Mouse (Mus musculus): Measurements from ENCODE around the gene Cebpb. TPM values are rescaled to one million over a fixed set of nuclear protein-coding genes. Genes with fewer than 3 reads are reported as not detected.

Gene Cebpb
- polyA plus RNA-seq, 1 experiment from 2014 or later: 27.5 TPM

GRCm38 (mm10) chr2:167708373-167708772 is 19.7 kb downstream of the Cebpb start:
- no peak overlapping the region for H3K4me2 ChIP-seq (ENCODE audit: low read depth, low read length)
- H3K27me3 ChIP-seq (ENCODE audit: insufficient read depth, low read length): no peaks in the 10 kb centered on the region
- H3K36me3 ChIP-seq (replicated peaks; ENCODE audit: insufficient read depth, low read length): no peaks in the 10 kb centered on the region
- 64% methylated on average over 15 of the region's 15 CpGs for WGBS (ENCODE audit: insufficient replicate concordance)
- H3K27ac ChIP-seq (ENCODE audit: low read depth): no peak overlapping the region
- no peaks in the 10 kb centered on the region for H3K9me3 ChIP-seq (ENCODE audit: low read length)
- ATAC-seq (no peak), DNase-seq (no peak)
- no peak overlapping the region for H3K4me3 ChIP-seq (ENCODE audit: low read depth, low read length)
- TF ChIP-seq EP300 (IDR thresholded peaks at IDR 0.05; ENCODE audit: low read depth): no peak
- no peak for TF ChIP-seq CTCF (IDR thresholded peaks at IDR 0.05; ENCODE audit: low read depth)
- no peak overlapping the region for H3K9ac ChIP-seq (replicated peaks)
- H3K4me1 ChIP-seq (ENCODE audit: insufficient read depth): peaks cover 16% of the 10 kb centered on the region

- ATAC-seq (peak; percentile 39; the same call in 1 of the 2 replicates), DNase-seq (no peak)
- no peak overlapping the region for H3K9ac ChIP-seq (replicated peaks)
- peak overlapping the region; percentile 71 for H3K27ac ChIP-seq (ENCODE audit: low read depth)
- H3K4me3 ChIP-seq (ENCODE audit: low read depth, low read length): no peak overlapping the region
- peaks cover 27% of the 10 kb centered on the region for H3K4me1 ChIP-seq (ENCODE audit: insufficient read depth)
- no peaks in the 10 kb centered on the region for H3K9me3 ChIP-seq (ENCODE audit: low read length)
- 37% methylated on average over 6 of the region's 6 CpGs for WGBS (ENCODE audit: insufficient replicate concordance)
- TF ChIP-seq EP300 (IDR thresholded peaks at IDR 0.05; ENCODE audit: low read depth) (no peak), CTCF (IDR thresholded peaks at IDR 0.05; ENCODE audit: low read depth) (no peak)
- 0 out of 2 replicates have a peak overlapping the region, but pooled peaks have one; percentile 29 for H3K4me2 ChIP-seq (ENCODE audit: low read depth, low read length)
- no peaks in the 10 kb centered on the region for H3K27me3 ChIP-seq (ENCODE audit: insufficient read depth, low read length)
- no peaks in the 10 kb centered on the region for H3K36me3 ChIP-seq (replicated peaks; ENCODE audit: insufficient read depth, low read length)
Observed at GRCm38 (mm10) chr2:167709969-167710368, 21.3 kb downstream of the Cebpb start.

GRCm38 (mm10) chr2:167710574-167710973 is 21.9 kb downstream of the Cebpb start:
- TF ChIP-seq EP300 (IDR thresholded peaks at IDR 0.05; ENCODE audit: low read depth) (0 out of 2 replicates have a peak, but pooled peaks have one; percentile 13), CTCF (IDR thresholded peaks at IDR 0.05; ENCODE audit: low read depth) (peak; percentile 23)

GRCm38 (mm10) chr2:167712872-167713821 is 24.4 kb downstream of the Cebpb start:
- Histone ChIP-seq H3K4me3 (ENCODE audit: low read depth, low read length) (no peak overlapping the region), H3K36me3 (replicated peaks; ENCODE audit: insufficient read depth, low read length) (no peaks in the 10 kb centered on the region), H3K9me3 (ENCODE audit: low read length) (no peaks in the 10 kb centered on the region), H3K4me1 (ENCODE audit: insufficient read depth) (peaks cover 31% of the 10 kb centered on the region), H3K27ac (ENCODE audit: low read depth) (peak overlapping the region; percentile 46), H3K9ac (replicated peaks) (no peak overlapping the region), H3K27me3 (ENCODE audit: insufficient read depth, low read length) (no peaks in the 10 kb centered on the region), H3K4me2 (ENCODE audit: low read depth, low read length) (0 out of 2 replicates have a peak overlapping the region, but pooled peaks have one; percentile 9)
- TF ChIP-seq EP300 (IDR thresholded peaks at IDR 0.05; ENCODE audit: low read depth): no peak
- peak; percentile 78 for TF ChIP-seq CTCF (IDR thresholded peaks at IDR 0.05; ENCODE audit: low read depth)
- WGBS (ENCODE audit: insufficient replicate concordance): 47% methylated on average over 19 of the region's 23 CpGs
- DNase-seq: peak; percentile 57
- ATAC-seq: peak; percentile 35

More at GRCm38 (mm10) chr2:167710574-167710973, 21.9 kb downstream of the Cebpb start:
- peak overlapping the region; percentile 71 for H3K27ac ChIP-seq (ENCODE audit: low read depth)
- ATAC-seq: peak; percentile 75
- H3K27me3 ChIP-seq (ENCODE audit: insufficient read depth, low read length): no peaks in the 10 kb centered on the region
- H3K4me1 ChIP-seq (ENCODE audit: insufficient read depth): peaks cover 31% of the 10 kb centered on the region
- no peaks in the 10 kb centered on the region for H3K36me3 ChIP-seq (replicated peaks; ENCODE audit: insufficient read depth, low read length)
- H3K9me3 ChIP-seq (ENCODE audit: low read length): no peaks in the 10 kb centered on the region
- 30% methylated on average over 6 of the region's 6 CpGs for WGBS (ENCODE audit: insufficient replicate concordance)
- 0 out of 2 replicates have a peak overlapping the region, but pooled peaks have one; percentile 29 for H3K4me2 ChIP-seq (ENCODE audit: low read depth, low read length)
- peak; percentile 74 for DNase-seq
- no peak overlapping the region for H3K9ac ChIP-seq (replicated peaks)
- H3K4me3 ChIP-seq (ENCODE audit: low read depth, low read length): no peak overlapping the region

GRCm38 (mm10) chr2:167714298-167714697 is 25.6 kb downstream of the Cebpb start:
- H3K4me3 ChIP-seq (ENCODE audit: low read depth, low read length): no peak overlapping the region
- H3K36me3 ChIP-seq (replicated peaks; ENCODE audit: insufficient read depth, low read length): no peaks in the 10 kb centered on the region
- WGBS (ENCODE audit: insufficient replicate concordance): 72% methylated on average over 6 of the region's 6 CpGs
- H3K27me3 ChIP-seq (ENCODE audit: insufficient read depth, low read length): no peaks in the 10 kb centered on the region
- no peaks in the 10 kb centered on the region for H3K9me3 ChIP-seq (ENCODE audit: low read length)
- no peak overlapping the region for H3K4me2 ChIP-seq (ENCODE audit: low read depth, low read length)
- DNase-seq: no peak
- TF ChIP-seq CTCF (IDR thresholded peaks at IDR 0.05; ENCODE audit: low read depth) (no peak), EP300 (IDR thresholded peaks at IDR 0.05; ENCODE audit: low read depth) (no peak)
- H3K9ac ChIP-seq (replicated peaks): no peak overlapping the region
- no peak overlapping the region for H3K27ac ChIP-seq (ENCODE audit: low read depth)
- H3K4me1 ChIP-seq (ENCODE audit: insufficient read depth): peaks cover 33% of the 10 kb centered on the region
- no peak for ATAC-seq

- WGBS (ENCODE audit: insufficient replicate concordance): 46% methylated on average over 6 of the region's 6 CpGs
- Histone ChIP-seq H3K4me1 (ENCODE audit: insufficient read depth) (peaks cover 36% of the 10 kb centered on the region), H3K27ac (ENCODE audit: low read depth) (no peak overlapping the region), H3K36me3 (replicated peaks; ENCODE audit: insufficient read depth, low read length) (no peaks in the 10 kb centered on the region), H3K4me2 (ENCODE audit: low read depth, low read length) (no peak overlapping the region), H3K9me3 (ENCODE audit: low read length) (no peaks in the 10 kb centered on the region), H3K9ac (replicated peaks) (0 out of 2 replicates have a peak overlapping the region, but pooled peaks have one; percentile 5), H3K27me3 (ENCODE audit: insufficient read depth, low read length) (no peaks in the 10 kb centered on the region), H3K4me3 (ENCODE audit: low read depth, low read length) (no peak overlapping the region)
- ATAC-seq (no peak), DNase-seq (no peak)
- TF ChIP-seq CTCF (IDR thresholded peaks at IDR 0.05; ENCODE audit: low read depth) (no peak), EP300 (IDR thresholded peaks at IDR 0.05; ENCODE audit: low read depth) (no peak)
Observed at GRCm38 (mm10) chr2:167715008-167715407, 26.3 kb downstream of the Cebpb start.

All from liver, postnatal 0 days (tissue).